Mouse (Mus musculus): ENCODE measurements at regions not wholly inside any gene's neighbourhood (a gene's known extent, or its start where the extent isn't known, plus 50 kb on each side); places are given as distances from the start of the nearest gene placed in this dataset.

GRCm38 (mm10) chr11:24226755-24227154, 148.9 kb downstream of the Bcl11a start:
- DNase-seq (ENCODE audit: low spot score), result no peak

- no peak for DNase-seq (ENCODE audit: low spot score)
Observed at GRCm38 (mm10) chr11:24233376-24233775, 155.5 kb downstream of the Bcl11a start.

- DNase-seq (ENCODE audit: low spot score), result no peak
Observed at GRCm38 (mm10) chr11:24233821-24234220, 156.0 kb downstream of the Bcl11a start.

DNA sequence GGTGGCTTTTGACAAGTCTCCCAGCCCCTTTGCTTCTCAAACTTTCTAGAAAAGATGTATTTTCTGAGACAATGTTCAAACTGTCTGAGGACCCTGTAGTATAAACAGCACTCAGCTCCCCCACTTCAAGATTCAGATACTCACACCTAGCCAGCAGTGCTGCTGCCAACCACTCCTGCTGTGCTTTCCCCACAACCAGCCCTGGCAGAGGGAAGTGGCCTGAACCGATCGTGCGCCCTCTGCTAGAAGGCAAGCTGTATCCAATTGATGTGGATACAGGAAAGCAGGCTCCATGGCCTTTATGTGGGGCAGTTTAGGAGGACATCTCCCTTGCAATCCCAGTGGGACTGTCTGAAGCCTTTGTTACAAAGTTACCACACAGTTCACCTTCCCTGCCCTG, 156.6 kb downstream of the Bcl11a start:
- no peak for DNase-seq (ENCODE audit: low spot score)

GRCm38 (mm10) chr11:24235326-24235725, 157.5 kb downstream of the Bcl11a start:
- no peak for DNase-seq (ENCODE audit: low spot score)

GRCm38 (mm10) chr11:24239631-24240030, 161.8 kb downstream of the Bcl11a start:
- no peak for DNase-seq (ENCODE audit: low spot score)

- no peak for DNase-seq (ENCODE audit: low spot score)
Observed at GRCm38 (mm10) chr11:24242096-24242495, 164.2 kb downstream of the Bcl11a start.

GRCm38 (mm10) chr11:24242888-24243287, 165.0 kb downstream of the Bcl11a start:
- DNase-seq (ENCODE audit: low spot score), result no peak

GRCm38 (mm10) chr11:24245390-24245789, 167.5 kb downstream of the Bcl11a start:
- no peak for DNase-seq (ENCODE audit: low spot score)

DNA sequence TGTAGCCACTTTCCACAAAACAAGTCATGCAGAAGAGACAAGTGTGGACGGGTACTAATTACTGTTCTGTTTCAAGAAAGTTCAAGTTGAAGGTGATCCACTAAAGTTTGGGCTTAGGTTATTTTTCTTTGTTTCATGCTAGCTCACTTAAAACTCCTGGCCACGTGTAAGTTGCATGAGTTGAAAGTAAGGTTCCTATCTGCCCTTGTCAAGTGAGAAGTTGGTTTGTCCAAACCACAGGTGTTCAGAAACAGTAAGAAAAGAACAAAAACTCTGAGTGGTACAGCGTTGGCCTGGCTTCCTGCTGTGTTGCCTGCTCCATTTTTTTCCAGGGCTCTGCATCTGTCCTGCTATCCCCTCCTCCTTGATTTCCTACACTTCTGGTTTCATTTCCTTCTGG, 168.5 kb downstream of the Bcl11a start:
- no peak for DNase-seq (ENCODE audit: low spot score)

- no peak for DNase-seq (ENCODE audit: low spot score)
Observed at GRCm38 (mm10) chr11:24247285-24247684, 169.4 kb downstream of the Bcl11a start.

DNA sequence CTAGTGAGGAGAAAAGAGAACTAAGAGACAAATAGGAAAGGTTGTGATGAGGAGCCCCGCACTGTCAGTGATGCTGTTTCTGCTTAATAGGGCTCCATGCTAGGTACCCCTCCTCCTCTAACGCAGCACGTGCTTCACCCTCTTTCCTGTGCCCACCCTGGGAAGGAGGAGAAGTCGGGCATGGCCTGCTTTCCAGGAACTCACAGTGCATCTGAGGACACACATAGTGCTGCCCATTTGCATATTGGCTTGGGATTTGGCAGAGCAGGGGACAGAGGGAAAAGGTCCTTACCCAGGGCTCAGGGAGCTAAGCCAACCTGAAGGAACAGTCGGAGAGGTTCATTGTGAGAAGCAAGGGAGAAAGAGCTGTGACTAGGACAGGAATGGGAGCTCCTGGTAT, 173.7 kb downstream of the Bcl11a start:
- no peak for DNase-seq (ENCODE audit: low spot score)

GRCm38 (mm10) chr11:24255201-24256060, 177.6 kb downstream of the Bcl11a start:
- no peak for DNase-seq (ENCODE audit: low spot score)

GRCm38 (mm10) chr11:24257741-24258140, 179.9 kb downstream of the Bcl11a start:
- no peak for DNase-seq (ENCODE audit: low spot score)

DNA sequence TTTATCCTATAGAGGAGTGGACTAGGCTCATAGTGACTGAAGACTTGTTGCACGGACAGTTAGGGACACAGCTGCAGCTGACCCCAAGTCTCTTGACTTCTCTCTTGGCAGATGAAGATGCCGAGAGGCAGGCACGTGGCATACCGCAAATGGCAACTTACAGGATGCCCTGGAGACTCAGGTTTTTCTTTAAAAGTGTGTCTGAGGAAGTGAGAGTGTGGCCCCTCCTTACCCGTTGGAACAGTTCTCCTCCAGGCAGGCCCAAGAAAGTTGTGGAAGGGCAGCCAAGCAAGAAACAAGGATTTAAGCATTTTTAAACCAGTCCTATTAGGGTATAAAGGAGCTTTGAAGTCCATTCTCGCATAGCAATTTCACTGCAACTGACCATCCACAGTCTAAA, 180.5 kb downstream of the Bcl11a start:
- no peak for DNase-seq (ENCODE audit: low spot score)

- DNase-seq (ENCODE audit: low spot score), result no peak
Observed at GRCm38 (mm10) chr11:24259668-24260067, 181.8 kb downstream of the Bcl11a start.

DNA sequence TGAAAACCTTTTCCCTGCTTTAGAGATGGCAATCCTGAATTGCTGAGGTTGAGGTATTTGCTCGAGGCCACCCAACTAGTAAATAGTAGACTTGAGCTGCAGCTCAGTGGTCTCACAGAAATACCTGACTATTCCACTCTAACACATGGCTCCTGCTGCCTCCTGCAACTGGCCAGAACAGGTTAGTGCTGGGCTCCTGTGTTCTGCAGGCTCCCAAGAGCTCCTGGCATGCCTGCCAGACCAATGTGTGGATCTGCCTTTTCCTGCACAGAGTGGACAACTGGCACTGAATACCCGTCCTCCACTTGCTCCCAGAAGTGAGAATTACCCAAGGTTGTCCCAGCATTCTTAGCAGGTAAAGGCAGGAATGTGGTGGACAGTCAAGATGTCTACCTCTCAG, 191.2 kb downstream of the Bcl11a start:
- DNase-seq (ENCODE audit: low spot score), result no peak

DNA sequence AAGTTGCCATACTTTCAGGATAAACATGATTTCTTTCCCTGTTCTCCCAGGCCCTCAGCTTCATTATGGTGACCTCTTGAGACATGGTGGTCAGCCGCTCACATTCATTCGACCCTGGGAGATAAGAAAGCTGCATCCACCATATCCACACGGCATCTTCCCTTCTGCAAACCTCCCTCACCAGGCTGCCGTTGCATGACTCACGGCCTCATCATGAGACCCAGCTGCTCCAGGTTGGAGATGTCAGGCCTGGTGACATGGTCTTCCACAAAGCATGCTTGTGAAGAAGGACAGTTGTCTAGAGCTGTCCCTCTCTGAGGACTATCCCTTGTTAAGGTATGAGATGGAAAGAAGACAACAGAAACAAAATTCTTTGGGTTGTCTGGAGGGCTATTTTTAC, 203.8 kb downstream of the Bcl11a start:
- no peak for DNase-seq (ENCODE audit: low spot score)

- no peak for DNase-seq (ENCODE audit: low spot score)
Observed at GRCm38 (mm10) chr11:24282556-24282955, 204.7 kb downstream of the Bcl11a start.

DNA sequence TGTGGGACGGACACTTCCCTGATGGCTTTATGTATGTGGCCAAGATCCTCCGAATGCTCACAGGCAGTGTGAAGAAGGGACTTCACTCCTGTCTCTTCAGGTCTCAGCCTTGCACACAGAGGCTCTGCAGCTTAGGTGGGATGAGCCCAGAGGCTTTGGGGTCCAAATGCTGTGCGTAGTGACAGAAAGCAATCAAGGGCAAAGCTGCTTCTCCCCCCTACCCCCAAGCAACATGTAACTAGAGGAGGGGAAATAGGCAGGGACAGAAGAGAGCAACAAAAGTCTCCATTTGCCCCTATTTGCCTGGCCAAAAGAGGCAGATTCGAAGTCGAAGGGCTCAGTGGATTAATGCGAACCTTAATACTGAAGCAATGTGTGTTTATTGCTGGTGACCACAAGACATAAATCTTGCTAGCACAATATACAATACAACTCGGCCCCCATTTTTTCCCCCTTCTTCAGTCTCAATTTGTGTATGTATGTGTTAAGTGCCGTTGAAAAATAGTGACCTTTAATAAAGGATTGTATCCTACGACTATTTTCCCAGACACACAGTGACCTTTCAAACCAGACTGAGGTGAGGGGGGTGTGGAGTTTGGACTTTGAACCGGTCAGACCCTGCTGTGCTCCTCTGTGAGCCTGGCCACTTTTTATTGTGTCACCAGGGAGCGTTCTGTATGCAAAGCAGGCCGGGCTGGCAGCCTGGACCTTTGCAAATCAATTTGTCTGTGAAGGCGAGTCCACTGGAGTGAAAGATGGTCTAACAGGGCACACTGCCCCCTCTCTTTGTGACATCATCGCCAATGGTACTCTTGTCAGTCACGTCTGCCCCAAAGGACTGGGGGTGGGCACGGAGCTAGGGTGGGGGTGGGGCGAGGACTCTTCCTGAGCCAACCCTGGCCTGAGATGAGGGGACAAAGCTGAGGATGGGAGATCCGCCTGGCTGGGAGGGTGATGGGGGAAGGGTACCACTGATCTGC, 208.6 kb downstream of the Bcl11a start:
- no peak for DNase-seq (ENCODE audit: low spot score)

GRCm38 (mm10) chr11:24293209-24293608, 215.4 kb downstream of the Bcl11a start:
- DNase-seq (ENCODE audit: low spot score), result no peak

DNA sequence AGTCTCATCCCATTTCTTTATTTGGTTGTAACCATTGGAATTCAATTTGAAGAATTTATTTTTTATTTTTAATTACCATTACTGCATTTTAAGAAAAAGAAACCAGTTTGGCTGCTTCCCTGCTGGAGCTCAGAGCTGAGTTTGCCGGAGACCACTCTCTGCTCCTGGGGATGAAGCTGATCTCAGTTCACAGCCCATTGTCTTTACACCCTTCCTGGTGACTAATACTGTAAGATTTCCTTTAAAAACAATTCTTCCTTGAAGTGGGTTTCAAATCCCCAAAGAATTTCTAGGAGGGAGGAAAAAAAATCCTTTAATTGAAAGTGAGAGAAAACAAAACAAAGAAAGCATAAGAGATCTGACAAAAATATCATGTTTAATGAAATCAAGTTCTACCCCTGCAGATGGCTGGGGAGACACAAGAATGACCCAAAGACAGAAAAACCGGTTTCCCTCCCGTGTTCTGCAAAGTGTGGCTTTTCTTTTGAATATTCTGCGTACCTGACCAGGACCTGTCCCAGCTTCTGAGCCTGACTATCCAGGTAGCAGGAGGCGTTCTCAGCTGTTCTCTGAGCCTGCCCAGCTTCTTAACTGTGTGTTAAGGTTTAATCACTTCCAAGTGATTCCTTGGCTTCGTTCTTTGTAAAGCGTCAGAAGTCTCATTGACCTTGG, 216.1 kb downstream of the Bcl11a start:
- no peak for DNase-seq (ENCODE audit: low spot score)
